Mouse (Mus musculus): ENCODE measurements at regions not wholly inside any gene's neighbourhood (a gene's known extent, or its start where the extent isn't known, plus 50 kb on each side); places are given as distances from the start of the nearest gene placed in this dataset.

DNA sequence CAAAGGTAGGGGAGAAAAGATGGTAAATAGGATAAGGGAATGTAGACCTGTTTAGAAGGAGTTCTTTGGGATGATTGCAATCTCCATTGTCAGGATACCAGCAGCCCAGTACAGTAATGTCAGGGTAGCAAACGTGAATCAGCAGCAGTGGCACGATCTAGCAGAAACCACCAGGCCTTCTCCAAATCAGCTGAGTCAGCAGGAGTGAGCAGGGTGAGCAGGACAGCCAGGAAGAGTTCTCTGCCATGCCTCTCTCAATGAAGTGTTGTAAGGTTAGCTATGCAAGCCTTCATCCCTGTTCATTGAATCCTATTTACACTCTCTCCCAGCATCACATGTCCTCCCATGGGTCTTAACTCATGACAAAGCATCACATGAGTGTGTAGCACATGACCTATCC is 135.5 kb downstream of the Atp23 start:
- Histone ChIP-seq H3K27ac (ENCODE audit: insufficient read depth, low read length) (no peak overlapping the region), H3K27me3 (ENCODE audit: control insufficient read depth, insufficient read depth, low read length) (no peaks in the 10 kb centered on the region), H3K4me3 (replicated peaks; ENCODE audit: insufficient read depth, low read depth, low read length) (no peak overlapping the region), H3K4me1 (ENCODE audit: control insufficient read depth, insufficient read depth, low read length) (peaks cover 4% of the 10 kb centered on the region)
- DNase-seq: no peak
- TF ChIP-seq CTCF (IDR thresholded peaks at IDR 0.05; ENCODE audit: borderline replicate concordance, insufficient read depth, low read depth, low read length) (no peak), POLR2A (IDR thresholded peaks at IDR 0.05; ENCODE audit: borderline replicate concordance, insufficient read depth, low read length) (no peak)
- 70% methylated on average over 2 of the region's 2 CpGs for WGBS

DNA sequence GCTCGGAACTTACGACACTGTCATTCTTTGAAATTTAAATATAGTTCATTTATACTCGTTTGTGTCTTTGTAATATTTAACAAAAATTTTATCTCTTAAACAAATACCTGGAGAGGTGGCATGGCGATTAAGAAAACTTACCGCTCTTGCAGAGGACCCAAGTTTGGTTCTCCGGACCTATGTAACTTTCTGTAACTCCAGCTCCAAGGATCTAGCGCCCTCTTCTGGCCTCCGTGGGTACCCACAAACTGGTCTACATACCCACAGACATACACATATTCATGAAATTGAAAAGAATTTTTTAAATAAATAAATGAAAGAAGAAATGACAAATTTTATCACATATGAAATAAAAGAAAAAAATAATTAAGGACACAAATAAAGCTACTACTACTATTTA is 136.4 kb downstream of the Atp23 start:
- TF ChIP-seq POLR2A (IDR thresholded peaks at IDR 0.05; ENCODE audit: borderline replicate concordance, insufficient read depth, low read length) (no peak), CTCF (IDR thresholded peaks at IDR 0.05; ENCODE audit: borderline replicate concordance, insufficient read depth, low read depth, low read length) (no peak)
- 75% methylated on average over 8 of the region's 8 CpGs for WGBS

DNA sequence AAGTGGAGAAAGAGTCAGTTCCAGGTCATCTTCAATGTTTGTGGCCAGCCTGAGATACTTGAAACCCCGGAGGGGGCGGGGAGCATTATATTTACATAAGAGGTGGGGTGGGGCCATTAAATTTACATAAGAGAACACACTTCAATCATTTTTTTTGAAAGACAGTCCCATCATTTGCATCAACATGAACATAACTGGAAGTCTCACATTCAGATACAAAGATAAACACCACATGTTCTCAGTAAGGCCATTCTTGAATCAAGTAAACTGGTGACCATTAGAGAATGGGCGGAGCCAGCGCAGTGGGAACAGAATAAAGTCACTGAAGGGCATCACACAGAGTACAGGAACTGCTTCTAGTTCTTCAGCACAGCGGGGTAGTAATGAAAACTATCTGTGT is 137.2 kb downstream of the Atp23 start:
- TF ChIP-seq CTCF (IDR thresholded peaks at IDR 0.05; ENCODE audit: borderline replicate concordance, insufficient read depth, low read depth, low read length) (no peak), POLR2A (IDR thresholded peaks at IDR 0.05; ENCODE audit: borderline replicate concordance, insufficient read depth, low read length) (no peak)
- Histone ChIP-seq H3K4me3 (replicated peaks; ENCODE audit: insufficient read depth, low read depth, low read length) (no peak overlapping the region), H3K4me1 (ENCODE audit: control insufficient read depth, insufficient read depth, low read length) (no peaks in the 10 kb centered on the region), H3K27ac (ENCODE audit: insufficient read depth, low read length) (no peak overlapping the region), H3K27me3 (ENCODE audit: control insufficient read depth, insufficient read depth, low read length) (no peaks in the 10 kb centered on the region)
- DNase-seq: no peak
- WGBS: 81% methylated on average over 5 of the region's 5 CpGs

More for the DNA sequence above, 136.4 kb downstream of the Atp23 start:
- Histone ChIP-seq H3K27me3 (ENCODE audit: control insufficient read depth, insufficient read depth, low read length) (no peaks in the 10 kb centered on the region), H3K4me3 (replicated peaks; ENCODE audit: insufficient read depth, low read depth, low read length) (no peak overlapping the region), H3K4me1 (ENCODE audit: control insufficient read depth, insufficient read depth, low read length) (no peaks in the 10 kb centered on the region; the same call in 1 of the 2 replicates), H3K27ac (ENCODE audit: insufficient read depth, low read length) (no peak overlapping the region)
- DNase-seq: no peak

DNA sequence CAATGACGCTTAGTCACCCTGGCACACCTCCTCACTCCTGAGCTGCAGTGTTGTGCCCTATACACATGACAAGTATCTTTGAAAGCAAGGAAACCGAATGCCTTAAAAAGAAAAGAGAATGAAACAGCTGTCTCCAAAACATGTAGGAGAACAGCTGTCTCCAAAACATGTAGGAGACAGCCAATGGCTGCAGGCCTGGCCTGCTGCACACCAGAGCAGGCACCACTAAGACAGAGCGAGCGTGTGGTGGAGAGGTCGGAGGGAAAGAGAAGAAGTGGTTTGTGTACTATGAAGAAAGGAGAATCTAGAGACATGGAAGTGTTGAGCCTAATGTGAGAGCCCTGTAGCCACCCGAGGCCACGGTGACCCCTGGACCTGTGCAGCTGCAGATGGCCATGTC is 142.5 kb downstream of the Atp23 start:
- TF ChIP-seq CTCF (IDR thresholded peaks at IDR 0.05; ENCODE audit: borderline replicate concordance, insufficient read depth, low read depth, low read length) (no peak), POLR2A (IDR thresholded peaks at IDR 0.05; ENCODE audit: borderline replicate concordance, insufficient read depth, low read length) (no peak)
- DNase-seq: no peak

DNA sequence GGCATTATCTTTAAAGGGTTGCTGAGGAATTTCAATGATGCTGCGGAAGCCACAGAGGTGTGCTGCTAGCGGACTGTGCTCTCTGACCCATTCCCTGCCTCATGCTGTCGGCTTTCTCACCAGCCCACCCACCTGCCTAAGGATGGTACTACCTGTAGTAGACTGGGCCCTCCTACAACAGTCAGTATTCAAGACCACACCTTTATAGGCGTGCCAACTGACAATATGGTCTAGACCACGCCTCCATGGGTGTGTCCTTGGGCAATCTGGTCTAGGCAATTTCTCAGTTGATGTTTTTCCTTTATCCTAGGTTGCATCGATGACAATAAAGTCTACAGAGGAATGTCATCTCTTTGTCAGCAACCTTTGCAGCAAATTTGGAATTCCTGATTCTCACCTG is 148.0 kb downstream of the Atp23 start:
- Histone ChIP-seq H3K4me1 (ENCODE audit: control insufficient read depth, insufficient read depth, low read length) (no peaks in the 10 kb centered on the region), H3K4me3 (replicated peaks; ENCODE audit: insufficient read depth, low read depth, low read length) (no peak overlapping the region), H3K27me3 (ENCODE audit: control insufficient read depth, insufficient read depth, low read length) (no peaks in the 10 kb centered on the region), H3K27ac (ENCODE audit: insufficient read depth, low read length) (no peak overlapping the region)
- DNase-seq: no peak
- TF ChIP-seq CTCF (IDR thresholded peaks at IDR 0.05; ENCODE audit: borderline replicate concordance, insufficient read depth, low read depth, low read length) (no peak), POLR2A (IDR thresholded peaks at IDR 0.05; ENCODE audit: borderline replicate concordance, insufficient read depth, low read length) (no peak)
- 90% methylated on average over 6 of the region's 6 CpGs for WGBS

More for the DNA sequence above, 142.5 kb downstream of the Atp23 start:
- Histone ChIP-seq H3K27me3 (ENCODE audit: control insufficient read depth, insufficient read depth, low read length) (no peaks in the 10 kb centered on the region), H3K4me3 (replicated peaks; ENCODE audit: insufficient read depth, low read depth, low read length) (no peak overlapping the region), H3K4me1 (ENCODE audit: control insufficient read depth, insufficient read depth, low read length) (no peaks in the 10 kb centered on the region), H3K27ac (ENCODE audit: insufficient read depth, low read length) (no peak overlapping the region)
- 90% methylated on average over 7 of the region's 7 CpGs for WGBS

DNA sequence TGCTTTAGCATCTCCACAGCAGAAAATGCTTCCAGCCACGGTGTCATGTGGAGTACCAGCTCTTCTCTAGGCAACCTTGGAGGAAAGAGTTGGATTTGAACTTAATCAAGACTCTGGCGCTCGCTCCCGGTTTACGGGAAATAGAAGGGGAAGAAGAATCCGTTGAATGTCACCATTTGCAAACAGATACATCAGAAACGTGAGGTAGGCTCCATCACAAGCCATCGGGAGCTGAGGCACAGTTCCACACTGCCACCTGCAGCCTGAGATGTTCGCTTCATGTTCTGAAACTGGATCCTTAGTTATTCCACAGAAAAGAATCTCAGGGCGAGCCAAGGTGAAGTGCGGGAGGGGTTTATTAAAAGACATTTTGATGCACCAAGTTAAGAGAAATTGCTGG is 148.5 kb downstream of the Atp23 start:
- no peak overlapping the region for H3K27ac ChIP-seq (ENCODE audit: insufficient read depth, low read length)
- no peak overlapping the region for H3K4me3 ChIP-seq (replicated peaks; ENCODE audit: insufficient read depth, low read depth, low read length)
- 52% methylated on average over 11 of the region's 11 CpGs for WGBS
- no peak for DNase-seq
- no peaks in the 10 kb centered on the region for H3K4me1 ChIP-seq (ENCODE audit: control insufficient read depth, insufficient read depth, low read length)
- TF ChIP-seq CTCF (IDR thresholded peaks at IDR 0.05; ENCODE audit: borderline replicate concordance, insufficient read depth, low read depth, low read length): peak; percentile 7; the same call in 1 of the 2 replicates
- TF ChIP-seq POLR2A (IDR thresholded peaks at IDR 0.05; ENCODE audit: borderline replicate concordance, insufficient read depth, low read length): no peak
- H3K27me3 ChIP-seq (ENCODE audit: control insufficient read depth, insufficient read depth, low read length): no peaks in the 10 kb centered on the region

DNA sequence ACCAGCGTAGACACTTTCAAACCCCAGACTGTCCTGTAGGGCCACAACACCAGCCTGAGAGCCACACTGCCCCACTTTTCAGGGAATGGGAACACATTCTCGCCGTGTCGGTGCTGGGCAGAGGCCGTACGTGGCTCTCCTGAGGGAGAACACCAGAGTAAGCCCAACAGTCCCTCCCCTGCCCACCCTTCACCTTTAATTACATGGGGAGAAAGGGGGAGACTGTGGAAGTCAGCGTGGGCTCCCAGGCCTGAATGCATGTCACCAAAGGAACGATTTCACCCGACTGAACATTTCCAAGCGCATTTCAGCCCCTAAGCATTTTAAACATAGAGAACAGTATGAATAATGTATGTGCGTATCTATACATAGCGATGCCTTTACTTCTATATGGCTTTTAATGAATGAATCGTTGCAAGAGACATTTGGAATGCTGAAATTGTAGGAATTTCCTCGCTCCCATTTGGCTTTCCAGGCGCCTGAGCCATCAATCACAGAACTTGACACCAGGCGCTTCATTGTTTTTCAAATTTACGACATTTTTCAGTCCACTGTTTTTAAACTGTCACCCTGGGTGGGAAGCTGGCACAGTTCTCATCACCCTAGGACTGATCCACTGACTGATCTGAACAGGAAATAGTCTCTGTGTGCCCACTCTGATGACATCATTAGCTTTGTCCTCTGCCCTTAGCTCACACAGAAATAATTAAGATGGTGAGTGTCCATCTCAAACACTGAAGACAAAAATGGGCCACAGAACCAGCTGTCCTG is 152.3 kb downstream of the Atp23 start:
- H3K27ac ChIP-seq (ENCODE audit: insufficient read depth, low read length): no peak overlapping the region
- no peak for TF ChIP-seq CTCF (IDR thresholded peaks at IDR 0.05; ENCODE audit: borderline replicate concordance, insufficient read depth, low read depth, low read length)
- no peak for TF ChIP-seq POLR2A (IDR thresholded peaks at IDR 0.05; ENCODE audit: borderline replicate concordance, insufficient read depth, low read length)
- DNase-seq: no peak
- H3K4me3 ChIP-seq (replicated peaks; ENCODE audit: insufficient read depth, low read depth, low read length): no peak overlapping the region
- WGBS: 53% methylated on average over 17 of the region's 17 CpGs
- H3K4me1 ChIP-seq (ENCODE audit: control insufficient read depth, insufficient read depth, low read length): no peaks in the 10 kb centered on the region
- H3K27me3 ChIP-seq (ENCODE audit: control insufficient read depth, insufficient read depth, low read length): no peaks in the 10 kb centered on the region

DNA sequence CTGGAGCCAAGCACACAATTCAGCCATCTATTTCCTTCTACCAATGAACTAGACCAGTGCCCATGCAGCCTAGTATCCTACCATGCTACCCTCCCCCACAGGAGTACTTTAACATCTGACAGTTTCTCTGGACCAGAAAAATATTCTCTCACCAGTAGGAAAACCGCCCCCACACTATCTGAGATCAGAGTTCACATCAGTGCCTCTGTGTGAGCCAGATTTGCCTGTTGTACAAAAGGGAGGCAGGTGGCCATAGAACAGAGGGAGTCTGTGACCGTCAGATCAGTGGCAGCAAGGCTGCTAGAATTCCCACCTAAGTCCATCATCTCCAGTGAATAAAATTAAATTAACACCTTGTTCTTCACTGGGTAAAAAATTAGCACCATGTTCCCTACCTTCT is 166.5 kb downstream of the Atp23 start:
- Histone ChIP-seq H3K27ac (ENCODE audit: insufficient read depth, low read length) (no peak overlapping the region), H3K4me1 (ENCODE audit: control insufficient read depth, insufficient read depth, low read length) (no peaks in the 10 kb centered on the region), H3K4me3 (replicated peaks; ENCODE audit: insufficient read depth, low read depth, low read length) (no peak overlapping the region), H3K27me3 (ENCODE audit: control insufficient read depth, insufficient read depth, low read length) (no peaks in the 10 kb centered on the region)
- no peak for DNase-seq
- TF ChIP-seq POLR2A (IDR thresholded peaks at IDR 0.05; ENCODE audit: borderline replicate concordance, insufficient read depth, low read length) (no peak), CTCF (IDR thresholded peaks at IDR 0.05; ENCODE audit: borderline replicate concordance, insufficient read depth, low read depth, low read length) (no peak)
- 20% methylated on average over 2 of the region's 2 CpGs for WGBS

Measured in cerebellum, adult 2 months (tissue).